Mouse (Mus musculus): ENCODE measurements around the gene Arhgef26. TPM values are rescaled to one million over a fixed set of nuclear protein-coding genes. Genes with fewer than 3 reads are reported as not detected.

Gene Arhgef26
- polyA plus RNA-seq (2014; fragmentation: Illumina TruSeq; extraction: RNeasy Lipid Tissue Mini Kit (QIAGEN cat#74804); ENCODE audit: low read depth, low replicate concordance) = 18.2 TPM

GRCm38 (mm10) chr3:62338044-62338443 is at the start of gene Arhgef26:
Arhgef26 (plus strand) TSS chr3:62338344.

GRCm38 (mm10) chr3:62506488-62507205 is 168.5 kb downstream of the Arhgef26 start, which contains the start of gene Dhx36:
Dhx36 (minus strand) TSS chr3:62507004.

Other genes starting within 250 kb of the Arhgef26 start
- 47.4 TPM for gene Dhx36, start 168.7 kb downstream of the Arhgef26 start, polyA plus RNA-seq (2014; fragmentation: Illumina TruSeq; extraction: RNeasy Lipid Tissue Mini Kit (QIAGEN cat#74804); ENCODE audit: low read depth, low replicate concordance)

Data from liver, adult 10 weeks (tissue).